Mouse (Mus musculus): ENCODE results near the gene Itgax. TPM values are rescaled to one million over a fixed set of nuclear protein-coding genes. Genes with fewer than 3 reads are reported as not detected.

Itgax gene
- polyA plus RNA-seq, 1 experiment from 2014 or later, result 1.6 TPM

DNA sequence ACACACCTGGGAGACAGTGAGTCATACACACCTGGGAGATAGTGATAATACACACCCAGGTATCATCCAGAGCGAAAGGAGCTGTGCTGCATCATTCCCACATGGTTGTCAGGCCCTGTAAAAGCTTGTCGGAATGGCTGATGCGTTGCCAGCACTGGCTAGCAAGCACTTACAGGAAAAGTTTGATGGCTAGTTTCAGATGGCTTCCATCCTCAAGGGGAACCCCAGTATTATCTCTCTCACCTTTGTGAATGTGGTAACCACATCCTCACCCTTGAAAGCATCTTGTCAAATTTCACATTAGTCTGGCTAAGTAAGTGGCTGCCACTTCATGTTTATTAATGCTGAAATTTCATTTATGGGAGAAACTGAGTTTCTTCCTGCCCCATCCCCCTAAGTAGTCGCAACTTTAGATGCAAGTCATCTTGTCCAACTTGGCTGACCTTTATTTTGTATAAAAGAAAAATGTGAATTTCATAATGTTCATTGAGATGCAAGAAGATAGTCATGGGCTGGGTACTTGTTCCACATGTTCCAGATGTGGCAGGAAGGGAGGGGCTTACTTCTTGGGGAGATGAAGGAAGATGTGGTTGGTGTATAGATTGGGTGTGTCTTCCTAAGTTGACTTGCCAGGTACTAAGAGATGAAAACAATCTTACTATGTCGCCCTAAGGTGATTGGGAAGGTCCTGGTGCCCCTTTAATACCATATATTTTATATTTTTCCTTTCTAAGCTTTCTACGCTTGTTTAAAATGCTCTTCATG is 9.4 kb upstream of the Itgax start:
- 80% methylated on average over 6 of the region's 6 CpGs for WGBS
- no peak for TF ChIP-seq CTCF (IDR thresholded peaks at IDR 0.05; ENCODE audit: low read depth)
- no peak overlapping the region for H3K4me2 ChIP-seq (replicated peaks; ENCODE audit: low read depth)
- H3K9me3 ChIP-seq (ENCODE audit: control insufficient read depth), result no peaks in the 10 kb centered on the region
- no peaks in the 10 kb centered on the region for H3K4me1 ChIP-seq (replicated peaks; ENCODE audit: control insufficient read depth, insufficient read depth, low read length)
- H3K36me3 ChIP-seq (ENCODE audit: control insufficient read depth, insufficient read depth), result no peaks in the 10 kb centered on the region
- H3K27ac ChIP-seq (ENCODE audit: low read depth, low read length), result 0 out of 2 replicates have a peak overlapping the region, but pooled peaks have one; percentile 35
- H3K27me3 ChIP-seq (replicated peaks; ENCODE audit: control insufficient read depth, insufficient read depth, low read length), result no peaks in the 10 kb centered on the region
- no peak overlapping the region for H3K9ac ChIP-seq (ENCODE audit: low read depth, low read length)
- no peak for ATAC-seq
- H3K4me3 ChIP-seq (ENCODE audit: low read depth, low read length), result no peak overlapping the region

DNA sequence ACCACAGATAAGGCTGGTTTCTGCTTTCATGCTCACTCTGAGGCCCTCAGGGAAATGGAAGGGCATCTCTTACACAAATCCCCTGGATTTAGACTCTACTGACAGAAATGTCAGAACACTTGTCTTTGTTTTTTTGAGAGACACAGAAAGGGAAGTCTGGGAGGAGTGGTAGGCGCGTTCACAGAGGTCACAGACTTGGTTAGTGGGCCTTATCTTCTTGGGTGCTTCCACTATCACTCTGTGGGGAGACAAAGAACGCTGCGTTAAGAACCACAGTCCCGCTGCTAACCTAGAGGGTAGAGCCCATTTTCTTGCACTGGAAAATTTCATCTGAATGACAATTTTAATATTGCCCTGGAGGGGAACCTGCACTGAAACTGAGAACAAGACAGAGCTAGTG is 2.8 kb downstream of the Itgax start:
- Histone ChIP-seq H3K9ac (ENCODE audit: low read depth, low read length) (no peak overlapping the region), H3K4me3 (ENCODE audit: low read depth, low read length) (no peak overlapping the region), H3K27ac (ENCODE audit: low read depth, low read length) (no peak overlapping the region), H3K9me3 (ENCODE audit: control insufficient read depth) (no peaks in the 10 kb centered on the region), H3K36me3 (ENCODE audit: control insufficient read depth, insufficient read depth) (no peaks in the 10 kb centered on the region), H3K4me2 (replicated peaks; ENCODE audit: low read depth) (no peak overlapping the region), H3K4me1 (replicated peaks; ENCODE audit: control insufficient read depth, insufficient read depth, low read length) (no peaks in the 10 kb centered on the region), H3K27me3 (replicated peaks; ENCODE audit: control insufficient read depth, insufficient read depth, low read length) (no peaks in the 10 kb centered on the region)
- no peak for TF ChIP-seq CTCF (IDR thresholded peaks at IDR 0.05; ENCODE audit: low read depth)
- no peak for ATAC-seq
- WGBS, result 80% methylated on average over 5 of the region's 5 CpGs

- Histone ChIP-seq H3K4me1 (replicated peaks; ENCODE audit: control insufficient read depth, insufficient read depth, low read length) (no peaks in the 10 kb centered on the region), H3K27me3 (replicated peaks; ENCODE audit: control insufficient read depth, insufficient read depth, low read length) (no peaks in the 10 kb centered on the region), H3K9me3 (ENCODE audit: control insufficient read depth) (no peaks in the 10 kb centered on the region), H3K4me2 (replicated peaks; ENCODE audit: low read depth) (no peak overlapping the region), H3K27ac (ENCODE audit: low read depth, low read length) (no peak overlapping the region), H3K36me3 (ENCODE audit: control insufficient read depth, insufficient read depth) (no peaks in the 10 kb centered on the region), H3K4me3 (ENCODE audit: low read depth, low read length) (no peak overlapping the region), H3K9ac (ENCODE audit: low read depth, low read length) (no peak overlapping the region)
- no peak for ATAC-seq
- 86% methylated on average over 2 of the region's 2 CpGs for WGBS
- no peak for TF ChIP-seq CTCF (IDR thresholded peaks at IDR 0.05; ENCODE audit: low read depth)
These were observed 4.2 kb downstream of the Itgax start for GRCm38 (mm10) chr7:128133596-128133995.

DNA sequence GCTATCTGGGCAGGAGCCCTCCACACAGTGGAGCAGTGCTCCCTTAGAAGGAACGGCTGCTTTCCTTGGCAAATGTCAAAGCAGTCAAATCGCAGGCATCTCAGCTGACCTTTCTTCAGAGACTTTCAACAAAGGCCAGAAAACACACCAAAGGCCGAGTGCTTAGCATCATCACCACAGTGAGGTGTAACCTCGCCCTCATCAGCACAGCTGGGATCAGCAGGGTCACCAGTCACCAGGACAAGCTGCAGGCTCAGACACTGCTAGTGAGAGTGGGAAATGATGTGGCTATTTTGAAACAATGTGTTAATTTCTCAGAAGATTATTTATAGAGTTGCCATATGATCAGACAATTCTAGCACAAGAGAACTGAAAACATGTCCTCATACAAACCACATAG is 7.6 kb downstream of the Itgax start:
- no peaks in the 10 kb centered on the region for H3K4me1 ChIP-seq (replicated peaks; ENCODE audit: control insufficient read depth, insufficient read depth, low read length)
- WGBS, result 49% methylated on average over 4 of the region's 4 CpGs
- no peak overlapping the region for H3K4me2 ChIP-seq (replicated peaks; ENCODE audit: low read depth)
- no peaks in the 10 kb centered on the region for H3K27me3 ChIP-seq (replicated peaks; ENCODE audit: control insufficient read depth, insufficient read depth, low read length)
- TF ChIP-seq CTCF (IDR thresholded peaks at IDR 0.05; ENCODE audit: low read depth), result no peak
- no peaks in the 10 kb centered on the region for H3K36me3 ChIP-seq (ENCODE audit: control insufficient read depth, insufficient read depth)
- no peaks in the 10 kb centered on the region for H3K9me3 ChIP-seq (ENCODE audit: control insufficient read depth)
- H3K9ac ChIP-seq (ENCODE audit: low read depth, low read length), result no peak overlapping the region
- no peak overlapping the region for H3K4me3 ChIP-seq (ENCODE audit: low read depth, low read length)
- no peak for ATAC-seq
- no peak overlapping the region for H3K27ac ChIP-seq (ENCODE audit: low read depth, low read length)

- Histone ChIP-seq H3K27me3 (replicated peaks; ENCODE audit: control insufficient read depth, insufficient read depth, low read length) (no peaks in the 10 kb centered on the region), H3K27ac (ENCODE audit: low read depth, low read length) (no peak overlapping the region), H3K4me2 (replicated peaks; ENCODE audit: low read depth) (no peak overlapping the region), H3K4me1 (replicated peaks; ENCODE audit: control insufficient read depth, insufficient read depth, low read length) (no peaks in the 10 kb centered on the region), H3K4me3 (ENCODE audit: low read depth, low read length) (no peak overlapping the region), H3K36me3 (ENCODE audit: control insufficient read depth, insufficient read depth) (no peaks in the 10 kb centered on the region), H3K9me3 (ENCODE audit: control insufficient read depth) (no peaks in the 10 kb centered on the region), H3K9ac (ENCODE audit: low read depth, low read length) (no peak overlapping the region)
- no peak for ATAC-seq
- no peak for TF ChIP-seq CTCF (IDR thresholded peaks at IDR 0.05; ENCODE audit: low read depth)
- 91% methylated on average over 6 of the region's 6 CpGs for WGBS
These were observed 10.3 kb downstream of the Itgax start for GRCm38 (mm10) chr7:128139611-128140010.

- H3K9ac ChIP-seq (ENCODE audit: low read depth, low read length), result no peak overlapping the region
- 33% methylated on average over 8 of the region's 8 CpGs for WGBS
- no peaks in the 10 kb centered on the region for H3K27me3 ChIP-seq (replicated peaks; ENCODE audit: control insufficient read depth, insufficient read depth, low read length)
- ATAC-seq, result peak; percentile 69
- no peaks in the 10 kb centered on the region for H3K4me1 ChIP-seq (replicated peaks; ENCODE audit: control insufficient read depth, insufficient read depth, low read length)
- H3K4me2 ChIP-seq (replicated peaks; ENCODE audit: low read depth), result no peak overlapping the region
- no peaks in the 10 kb centered on the region for H3K9me3 ChIP-seq (ENCODE audit: control insufficient read depth)
- no peak overlapping the region for H3K4me3 ChIP-seq (ENCODE audit: low read depth, low read length)
- no peak overlapping the region for H3K27ac ChIP-seq (ENCODE audit: low read depth, low read length)
- no peak for TF ChIP-seq CTCF (IDR thresholded peaks at IDR 0.05; ENCODE audit: low read depth)
- no peaks in the 10 kb centered on the region for H3K36me3 ChIP-seq (ENCODE audit: control insufficient read depth, insufficient read depth)
These were observed 21.6 kb downstream of the Itgax start for GRCm38 (mm10) chr7:128150970-128151369.

Data from intestine, postnatal 0 days (tissue).